Mouse (Mus musculus) kidney, postnatal 36 days (tissue): ENCODE results near the gene Efcab6.

Source experiments
- DNase-seq, 2 experiments: peaks; one replicate each; pipeline ENCODE4 v3.0.0; 2021 to 2022; ENCODE audit warnings: mixed read lengths in 2 of 2

The Efcab6 gene

DNA sequence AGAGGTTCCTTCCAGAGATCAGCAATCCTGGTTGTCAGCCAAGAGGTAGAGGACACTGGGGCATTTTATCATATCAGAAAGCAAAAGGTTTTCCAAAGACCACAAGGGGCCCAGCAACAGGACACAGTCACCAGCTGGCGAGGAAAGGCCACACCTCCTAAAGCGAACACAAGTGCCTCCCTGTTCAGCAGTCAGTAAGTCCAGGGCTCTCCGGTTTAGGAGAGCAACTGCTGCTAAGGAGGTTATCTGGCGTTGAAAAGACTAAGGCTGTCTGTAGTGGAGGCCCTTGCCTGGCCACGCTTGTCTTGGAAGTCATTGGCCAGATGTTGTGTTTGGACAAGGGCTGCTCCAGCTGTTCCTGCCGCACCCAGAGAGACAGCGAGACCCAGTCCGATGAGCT, 100.1 kb downstream of the Efcab6 start:
- no peak for DNase-seq

DNA sequence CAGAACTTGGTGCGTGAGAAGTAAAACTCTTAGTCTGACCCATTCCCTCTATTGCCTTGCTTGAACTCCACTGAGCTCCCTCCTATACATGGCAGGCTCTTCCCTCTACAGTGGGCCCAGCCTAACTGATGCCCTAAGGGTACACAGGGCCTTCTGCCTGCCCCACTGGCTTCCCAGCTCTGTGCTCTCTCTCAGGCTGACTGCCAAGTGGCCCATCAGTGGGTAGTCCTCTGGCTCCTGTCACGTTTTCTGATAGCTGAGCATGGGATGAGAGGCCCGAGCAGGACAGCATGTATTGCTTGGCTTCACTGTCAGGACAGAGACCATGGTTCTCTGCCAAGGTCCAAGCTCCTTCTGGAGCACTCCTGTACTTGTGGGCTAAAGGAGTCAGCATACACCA, 106.8 kb downstream of the Efcab6 start:
- DNase-seq: no peak

DNA sequence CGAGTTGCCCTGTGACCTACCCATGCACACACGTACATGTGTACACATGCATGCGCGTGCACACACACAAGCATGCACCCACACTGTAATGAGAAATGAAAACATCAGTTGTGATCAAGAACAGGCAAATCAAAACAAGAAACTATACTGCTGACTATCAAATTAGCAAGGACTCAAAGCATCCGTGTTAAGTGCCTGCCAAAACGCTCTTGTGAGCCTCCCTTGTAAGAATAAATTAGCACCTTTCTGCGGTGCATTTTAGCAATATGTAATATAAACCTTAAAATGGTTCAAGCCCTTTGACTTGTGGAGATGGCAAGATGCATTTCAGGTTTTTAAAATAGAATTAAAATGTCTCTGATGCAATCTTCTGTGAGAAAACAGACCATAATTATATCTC, 108.2 kb downstream of the Efcab6 start:
- no peak for DNase-seq

DNA sequence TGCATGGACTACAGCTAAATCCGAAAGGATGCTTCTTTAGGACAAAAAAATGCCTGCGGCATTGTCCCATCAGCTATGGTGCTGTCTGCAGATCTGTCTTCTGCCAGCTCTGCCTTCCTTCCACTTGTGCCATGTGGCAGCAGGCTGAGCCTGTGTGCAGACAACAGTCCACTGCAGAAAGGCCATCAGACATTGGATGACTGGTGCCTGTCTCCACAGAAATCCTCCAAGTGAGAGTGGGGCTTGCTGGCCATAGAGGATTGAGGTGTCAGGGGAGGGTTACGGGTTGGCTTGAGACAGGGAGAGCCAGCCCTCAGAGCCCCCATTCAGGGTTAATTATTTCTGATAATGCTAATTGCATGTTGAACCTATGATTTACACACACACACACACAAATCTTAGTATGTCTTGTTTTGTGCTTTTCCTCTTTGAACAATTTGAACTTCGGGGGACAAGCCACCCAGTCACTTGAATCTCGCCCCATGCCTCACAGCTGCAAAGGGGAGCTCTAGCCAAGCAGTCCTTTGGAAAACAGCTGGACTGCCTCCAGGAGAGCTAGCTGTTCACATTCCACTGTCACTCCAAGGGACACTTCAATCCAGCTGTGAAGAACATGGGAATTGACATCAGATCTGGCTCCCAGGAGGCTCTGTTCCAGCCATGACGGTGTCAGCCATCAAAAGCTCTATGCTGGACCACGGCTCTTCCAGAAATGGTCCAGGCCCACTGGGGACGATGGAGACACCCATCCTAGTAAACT, 109.1 kb downstream of the Efcab6 start:
- peak in 1 of 2 experiments; percentile 12 for DNase-seq

DNA sequence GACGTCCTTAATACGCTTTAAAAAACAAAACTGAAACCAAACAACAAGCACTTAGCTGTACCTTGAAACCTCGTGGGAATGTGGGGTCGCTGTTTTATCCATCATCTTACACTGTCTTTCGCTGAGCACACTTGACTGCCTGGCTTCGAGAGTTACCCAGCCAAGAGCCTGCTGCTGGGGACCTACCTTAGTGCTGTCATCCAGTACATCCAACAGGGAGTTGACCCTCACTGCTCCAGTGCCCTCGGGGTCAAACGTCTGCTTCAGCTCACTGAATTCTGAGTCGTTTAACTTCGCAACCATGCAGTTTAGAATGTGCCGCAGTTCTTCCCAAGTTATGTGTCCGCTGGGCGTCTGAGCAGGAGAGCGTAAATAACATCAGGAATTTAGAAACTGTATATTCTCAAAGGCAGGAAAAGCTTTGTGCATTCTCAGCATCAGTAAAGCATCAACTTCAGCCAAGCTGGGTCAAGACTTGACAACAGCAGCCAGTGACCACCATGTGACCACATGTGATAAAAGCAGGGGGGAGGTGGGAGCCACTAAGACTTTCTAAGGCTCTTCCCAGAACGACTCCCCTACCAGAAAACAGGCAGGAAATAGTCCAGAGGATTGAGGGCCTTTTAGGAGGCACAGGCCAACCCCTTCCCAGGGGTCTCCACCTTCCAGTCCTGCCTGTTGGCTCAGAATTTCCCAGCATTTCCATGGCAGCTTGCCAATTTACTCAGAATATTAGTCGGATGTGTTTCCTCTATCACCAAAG, 115.3 kb downstream of the Efcab6 start:
- DNase-seq: peak; percentile 23 to 35

DNA sequence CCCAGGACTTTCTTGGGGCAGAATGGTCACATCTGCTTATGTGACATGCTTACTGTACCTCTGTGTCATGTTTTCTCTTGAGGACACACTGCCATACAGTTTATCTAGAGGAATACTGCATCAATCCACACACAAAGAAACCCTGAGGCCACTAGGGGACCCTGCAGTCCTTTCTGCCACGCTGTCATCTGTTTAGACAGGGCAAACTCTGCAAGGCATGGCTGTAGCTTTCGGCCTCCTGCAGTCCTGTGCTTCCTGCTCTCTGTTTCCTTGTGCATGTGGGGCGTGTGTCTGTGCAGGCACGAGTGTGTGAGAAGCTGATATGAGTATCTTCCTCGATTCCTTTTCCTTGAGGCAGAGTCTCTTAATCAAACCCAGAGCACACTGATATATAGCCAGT, 125.5 kb downstream of the Efcab6 start:
- DNase-seq: no peak

DNA sequence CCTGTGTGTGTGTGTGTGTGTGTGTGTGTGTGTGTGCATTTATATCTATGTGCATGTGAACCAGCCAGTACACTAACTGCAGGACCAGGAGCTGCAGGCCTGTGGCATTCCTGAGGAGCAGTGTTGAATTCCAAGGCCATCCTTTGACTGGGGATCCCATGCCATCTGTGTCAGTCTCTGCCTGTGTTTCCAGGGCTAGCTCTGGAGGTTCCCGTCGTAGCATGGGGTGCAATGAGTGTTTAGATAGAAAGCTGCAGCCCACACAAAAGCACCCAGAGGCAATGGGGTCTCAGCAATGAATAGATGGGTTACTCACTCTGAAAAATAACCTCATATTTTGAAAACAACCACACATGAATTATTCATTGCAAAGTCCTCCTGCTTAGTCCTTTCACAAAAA, 126.7 kb downstream of the Efcab6 start:
- DNase-seq: no peak

DNA sequence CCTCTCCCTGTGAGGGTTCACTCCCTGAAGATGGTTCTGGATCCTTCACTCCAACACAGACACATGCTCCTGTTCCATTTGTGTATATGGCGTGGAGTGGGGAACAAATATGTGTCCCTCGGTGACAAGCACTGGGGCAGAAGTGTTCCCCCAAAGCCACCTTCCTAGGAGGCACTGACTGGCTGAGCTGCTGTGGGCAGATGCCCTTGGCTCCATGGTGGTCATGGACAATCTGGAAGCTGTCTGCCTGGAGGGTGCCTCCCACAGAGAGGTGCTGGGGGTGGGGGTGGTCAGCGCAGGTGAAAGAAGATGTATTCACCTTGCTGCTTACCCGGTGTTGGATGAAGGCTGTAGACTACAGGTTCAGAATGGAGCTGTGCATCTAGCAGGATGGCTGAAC, 128.7 kb downstream of the Efcab6 start:
- no peak for DNase-seq

DNA sequence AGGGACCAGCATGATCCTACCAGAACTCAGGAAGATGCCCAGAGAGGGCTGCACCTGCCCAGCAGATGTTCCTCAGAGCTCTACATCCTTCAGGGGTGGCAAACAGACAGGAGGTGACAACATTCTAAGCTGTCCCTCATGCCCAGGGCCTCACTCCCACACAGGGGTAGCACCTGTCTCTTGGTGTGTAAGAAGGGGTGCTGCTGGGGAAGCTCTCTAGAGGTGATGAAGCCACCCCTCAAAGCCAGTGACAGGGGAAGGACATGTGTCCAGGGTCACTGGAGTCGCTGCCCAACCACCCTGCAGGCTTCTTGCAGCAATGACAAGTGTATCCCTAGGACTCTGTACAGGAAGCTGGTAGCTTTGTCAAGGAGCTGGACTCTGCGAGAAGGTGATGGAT, 130.4 kb downstream of the Efcab6 start:
- no peak for DNase-seq

DNA sequence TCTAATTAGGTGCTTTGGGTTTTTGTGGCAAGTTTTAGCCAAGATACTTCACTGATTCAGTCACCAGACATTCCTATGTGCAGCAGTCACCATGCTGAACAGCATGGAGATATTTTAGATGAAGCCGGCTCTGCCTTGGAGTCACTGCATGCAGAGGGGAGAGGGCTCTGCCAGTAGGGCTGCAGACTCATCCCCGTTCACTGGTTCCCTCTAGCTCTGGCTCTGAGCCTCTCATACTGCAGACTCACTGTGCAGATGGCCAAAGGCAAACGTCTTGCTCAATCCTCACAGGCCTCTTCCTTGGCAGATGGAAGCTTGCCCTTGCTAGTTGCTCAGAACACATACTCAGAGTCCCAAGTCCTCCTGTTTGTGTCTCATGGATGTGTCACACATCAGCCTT, 139.8 kb downstream of the Efcab6 start:
- no peak for DNase-seq

DNA sequence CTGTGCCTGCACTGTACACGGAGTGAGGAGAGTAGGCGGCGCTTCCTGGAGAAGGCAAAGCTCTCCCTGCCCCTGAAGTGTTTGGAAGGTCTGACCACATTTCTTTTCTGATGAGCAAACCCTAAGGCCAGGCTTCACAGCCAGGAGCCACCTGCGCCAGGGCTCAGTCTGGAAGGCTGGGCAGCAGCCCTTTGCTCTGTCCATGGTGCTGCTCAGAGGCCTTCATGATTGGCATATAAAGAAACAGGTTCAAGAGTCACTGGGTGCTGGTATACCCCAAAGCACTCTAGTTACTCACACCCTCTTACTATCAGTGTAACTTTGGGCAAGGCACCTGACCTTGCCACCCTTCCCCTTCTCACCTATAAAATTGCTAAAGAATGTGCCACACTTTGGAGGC, 140.5 kb downstream of the Efcab6 start:
- peak in 1 of 2 experiments; percentile 66 for DNase-seq

DNA sequence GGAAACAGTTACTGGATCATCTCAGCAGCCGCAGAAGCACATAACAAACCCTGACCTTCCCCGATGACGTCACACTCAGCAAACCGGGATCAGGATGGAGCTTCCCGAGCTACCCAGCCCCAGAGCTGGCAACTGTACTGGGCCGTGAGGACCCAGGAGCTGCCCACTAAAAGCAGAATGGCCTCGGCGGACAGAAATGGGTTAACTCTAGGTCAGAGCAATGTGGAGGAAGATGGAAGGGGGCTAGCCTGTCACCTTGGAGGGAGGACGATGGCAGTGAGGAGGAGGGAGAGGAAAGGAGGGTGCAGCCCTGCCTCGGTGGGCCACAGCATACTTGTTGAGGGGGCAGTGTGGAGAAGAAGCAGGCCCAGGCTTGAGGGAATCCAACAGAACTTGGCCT, 149.8 kb downstream of the Efcab6 start:
- DNase-seq: no peak

DNA sequence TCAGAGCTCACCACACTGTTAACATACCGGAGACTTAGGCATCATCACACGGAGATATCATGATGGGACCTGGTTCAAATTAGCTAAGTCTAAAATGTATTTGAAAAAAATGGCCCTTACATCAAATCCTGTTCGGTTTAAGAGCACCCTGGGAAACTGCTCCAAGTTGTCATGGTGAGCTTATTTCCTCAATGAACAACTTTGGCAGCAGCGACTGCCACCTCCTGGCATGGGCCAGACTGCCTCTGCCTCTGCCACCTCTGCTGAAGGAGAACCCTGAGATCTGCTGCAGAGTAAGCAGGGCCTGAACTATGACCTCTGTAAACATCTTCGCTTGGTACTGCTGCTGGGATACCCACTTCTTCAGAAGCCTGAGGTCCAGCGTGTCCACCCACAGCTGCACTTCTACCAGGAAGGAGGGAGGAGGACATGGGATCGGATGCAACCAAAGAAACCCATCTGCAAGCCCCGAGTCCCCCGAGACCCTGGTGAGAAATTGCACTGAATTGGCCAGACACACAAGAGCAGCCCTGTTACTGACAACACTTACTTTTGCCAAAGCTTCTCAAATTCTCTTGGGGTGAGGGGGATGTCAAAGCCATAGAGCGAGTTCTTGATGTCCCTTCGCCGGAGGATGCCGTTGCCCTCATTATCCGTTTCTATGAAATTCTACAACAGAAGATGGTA, 152.0 kb downstream of the Efcab6 start:
- DNase-seq: no peak

DNA sequence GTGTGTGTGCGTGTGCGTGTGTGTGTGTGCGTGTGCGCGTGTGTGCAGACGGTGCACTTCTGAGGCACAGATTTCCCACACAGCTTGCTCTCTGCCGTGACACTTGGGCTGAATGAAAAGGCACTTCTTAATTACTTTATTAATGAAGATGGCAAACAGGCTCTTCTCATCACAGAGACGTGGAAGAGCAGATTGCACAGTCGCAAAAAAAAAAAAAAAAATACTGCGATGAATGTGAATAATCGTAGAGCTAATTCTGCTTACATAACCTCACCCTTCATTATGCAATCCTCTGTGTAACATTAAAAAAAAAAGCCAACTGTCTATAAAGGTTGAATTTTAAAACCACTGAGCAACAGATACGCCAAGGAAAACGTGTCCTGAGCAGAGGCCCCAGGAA, 158.7 kb downstream of the Efcab6 start:
- DNase-seq: no peak

DNA sequence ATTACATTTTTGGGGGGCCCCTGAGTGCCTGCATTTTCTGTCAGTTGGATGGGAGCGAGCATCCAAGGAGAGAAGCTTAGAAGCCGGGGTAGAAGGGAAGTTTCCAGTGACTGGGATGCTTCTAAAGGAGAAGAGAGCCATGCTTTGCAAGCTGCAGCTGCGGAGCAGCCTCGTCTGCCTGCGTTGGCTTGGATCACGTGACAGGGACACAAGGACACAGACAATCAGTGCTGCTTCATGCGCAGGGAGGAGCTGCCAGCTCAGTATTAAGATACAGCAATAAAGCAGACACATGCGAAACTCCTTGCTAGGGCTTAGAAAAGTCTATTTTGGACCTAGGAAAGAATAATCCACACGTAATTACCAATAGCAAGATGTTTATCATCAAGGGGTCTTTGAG, 167.9 kb downstream of the Efcab6 start:
- no peak for DNase-seq

DNA sequence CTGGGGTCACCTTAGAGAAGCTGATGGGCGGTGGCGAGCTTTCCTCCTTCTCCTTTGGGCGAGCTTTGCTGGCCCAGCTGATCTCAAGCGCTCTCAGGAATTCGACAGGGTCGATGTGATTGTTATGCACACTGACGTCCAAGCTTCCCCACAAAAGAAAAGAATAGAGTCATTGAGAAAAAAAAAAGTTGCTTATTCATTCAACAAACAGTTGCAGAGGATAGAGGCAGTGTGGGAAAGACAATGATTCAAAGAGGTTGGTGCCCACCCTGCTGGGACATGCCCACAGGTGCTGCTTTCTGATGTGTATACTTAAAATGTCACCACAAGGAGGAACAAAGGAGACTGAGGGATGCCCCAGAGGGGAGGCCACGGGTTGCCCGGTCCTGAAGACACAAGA, 169.2 kb downstream of the Efcab6 start:
- DNase-seq: no peak

DNA sequence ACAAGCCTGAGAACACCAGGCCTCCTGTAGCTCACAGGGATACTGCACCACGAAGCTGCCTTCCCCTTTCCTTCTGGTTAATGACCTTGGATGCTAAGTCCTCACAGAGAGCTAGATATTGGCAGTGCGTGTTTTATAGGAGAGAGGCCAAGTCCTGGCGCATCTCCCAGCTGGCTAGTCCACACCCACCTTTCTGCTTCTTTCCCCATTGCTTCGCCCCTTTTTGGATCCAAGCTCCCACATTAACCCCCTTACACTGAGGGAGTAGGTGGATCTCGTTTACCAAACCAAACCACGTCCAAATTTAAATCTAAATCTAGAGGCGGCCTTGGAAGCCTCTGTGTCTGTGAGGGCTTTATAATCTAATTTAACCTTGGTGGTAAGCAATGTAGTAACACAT, 170.9 kb downstream of the Efcab6 start:
- DNase-seq: no peak

DNA sequence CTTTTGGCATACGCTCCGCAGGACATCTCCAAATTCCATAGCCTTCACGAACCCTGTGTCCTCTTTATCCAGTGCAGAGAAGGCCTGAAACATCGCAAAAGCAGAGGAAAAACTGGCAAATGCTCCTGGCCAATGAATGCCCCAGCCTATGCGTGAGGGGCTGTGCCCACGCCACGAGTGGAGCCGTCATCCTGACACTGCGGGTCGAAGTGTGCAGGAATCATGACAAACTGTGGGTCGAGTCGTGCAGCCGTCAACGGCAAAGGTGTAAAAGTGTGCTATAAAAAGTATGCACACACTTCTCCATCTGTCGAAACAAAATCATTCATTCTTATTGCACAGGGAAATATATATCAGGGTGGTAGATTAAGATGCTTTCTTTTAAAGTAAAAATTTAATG, 172.3 kb downstream of the Efcab6 start:
- no peak for DNase-seq

DNA sequence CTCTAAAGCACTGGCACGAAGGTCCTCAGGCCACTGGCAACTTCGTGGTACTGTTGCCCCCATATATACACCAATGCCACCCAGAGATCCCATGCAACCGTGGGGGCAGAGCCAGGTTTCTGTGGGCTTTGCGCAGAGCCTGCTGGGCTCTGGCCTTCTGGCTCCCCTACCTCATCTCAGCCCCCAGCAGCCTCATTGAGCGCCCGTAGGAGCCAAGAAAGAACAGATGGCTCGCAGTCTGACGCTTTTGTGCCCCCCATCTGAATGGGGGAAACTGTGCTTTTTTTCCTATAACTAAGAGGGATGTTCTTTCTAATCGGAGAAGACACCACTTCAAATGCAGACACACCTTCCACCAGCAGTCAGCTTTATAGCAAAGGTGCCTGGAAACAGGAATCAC, 180.9 kb downstream of the Efcab6 start:
- no peak for DNase-seq

DNA sequence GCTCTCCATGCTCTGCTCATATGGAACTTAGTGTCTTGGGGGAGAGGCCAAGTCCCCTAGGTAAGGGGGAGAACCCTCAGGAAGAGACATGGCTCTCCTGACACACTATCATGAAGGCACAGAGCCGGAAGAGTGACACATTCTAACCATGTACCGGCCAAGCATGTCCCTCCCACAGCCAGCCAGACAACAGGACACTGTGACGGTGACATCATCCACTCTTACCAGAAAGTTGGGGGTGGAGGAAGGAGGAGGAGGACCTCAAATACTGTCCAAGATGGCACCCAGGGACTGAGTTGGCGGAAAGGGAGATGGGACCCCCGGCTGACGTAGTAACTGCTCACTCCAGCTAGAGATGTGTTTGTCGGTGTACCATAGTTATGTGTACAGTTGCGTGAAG, 181.4 kb downstream of the Efcab6 start:
- DNase-seq: no peak

DNA sequence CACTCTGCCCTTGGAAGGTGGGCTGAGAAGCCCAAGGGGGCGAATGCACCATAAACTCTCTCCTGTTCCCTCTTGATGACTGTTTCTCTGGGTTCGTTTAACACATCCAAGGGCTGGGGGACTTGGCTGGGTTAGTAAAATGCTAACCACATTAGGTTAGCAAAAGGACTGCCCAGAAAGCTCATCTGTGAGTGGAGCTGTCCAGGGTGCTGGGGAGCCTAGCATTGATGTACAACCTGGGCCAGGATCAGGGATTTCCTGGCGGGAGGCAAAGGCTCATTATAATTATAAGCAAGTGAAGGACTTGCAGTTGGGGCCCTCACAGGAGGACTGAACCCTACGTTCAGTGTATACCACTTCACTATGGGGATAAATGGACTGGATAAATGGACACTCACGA, 185.3 kb downstream of the Efcab6 start:
- DNase-seq: peak; percentile 27 to 77

DNA sequence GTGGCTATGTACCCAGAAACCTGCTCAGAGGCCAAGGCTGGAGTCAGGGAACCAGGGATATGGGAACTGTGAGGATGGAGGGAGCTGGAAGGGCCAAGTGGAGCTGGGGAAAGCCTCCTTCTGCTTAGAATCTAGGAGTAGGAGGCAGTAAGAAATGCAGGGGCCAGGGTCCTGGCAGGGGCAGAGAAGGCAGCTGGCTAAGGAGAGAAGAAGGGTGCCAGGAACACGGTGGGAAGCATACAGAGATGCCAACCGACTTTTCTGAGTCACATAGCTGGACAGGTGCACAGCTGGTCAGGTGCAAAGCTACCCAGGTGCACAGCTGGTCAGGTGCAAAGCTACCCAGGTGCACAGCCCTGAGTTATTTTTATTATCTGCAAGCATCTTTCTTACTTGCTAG, 187.3 kb downstream of the Efcab6 start:
- no peak for DNase-seq

DNA sequence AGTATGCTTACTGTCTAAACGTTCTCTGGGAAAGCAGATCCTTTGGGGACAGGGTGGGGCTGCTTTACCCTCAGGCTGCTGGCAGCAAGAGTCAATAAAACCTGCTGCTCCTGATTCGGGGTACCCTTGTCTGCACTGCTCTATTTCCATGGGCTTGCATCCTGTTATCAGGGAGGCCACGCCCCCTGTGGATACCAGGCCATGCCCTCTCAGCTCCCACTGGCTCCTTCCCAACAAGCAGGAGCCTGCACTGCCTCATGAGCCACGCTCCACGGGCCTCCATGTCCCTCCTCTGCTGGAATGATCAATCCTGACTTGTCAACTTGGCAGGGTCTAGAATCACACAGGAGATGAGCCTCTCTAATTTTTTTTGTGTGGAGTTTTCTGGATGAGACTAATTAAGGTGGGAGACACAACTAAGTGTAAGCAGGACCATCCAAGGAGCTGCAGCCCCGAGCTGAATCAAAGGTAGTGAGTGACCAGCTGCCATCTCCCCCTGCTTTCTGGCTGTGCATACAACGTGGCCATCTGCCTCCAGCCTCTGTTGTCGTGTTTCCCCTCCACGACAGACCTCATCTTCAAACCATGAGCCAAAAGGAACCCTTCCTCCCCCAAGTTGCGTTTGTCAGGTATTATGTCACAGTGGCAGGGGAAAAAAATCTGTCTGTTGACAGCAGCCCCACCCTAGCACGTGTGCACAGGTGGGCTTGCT, 187.9 kb downstream of the Efcab6 start:
- DNase-seq: no peak
